Mouse (Mus musculus) left cerebral cortex, adult 11 months (tissue): ENCODE data around the gene Zfp652.
"Not testable (repeated sequence)": the region's sequence is repeated elsewhere in the genome, so short reads cannot be mapped to it uniquely, and the experiment has no call there.

Source experiments
- DNase-seq: peaks from one replicate; pipeline ENCODE4 v3.0.0; 2022; ENCODE audit warnings: low spot score

The Zfp652 gene

DNA sequence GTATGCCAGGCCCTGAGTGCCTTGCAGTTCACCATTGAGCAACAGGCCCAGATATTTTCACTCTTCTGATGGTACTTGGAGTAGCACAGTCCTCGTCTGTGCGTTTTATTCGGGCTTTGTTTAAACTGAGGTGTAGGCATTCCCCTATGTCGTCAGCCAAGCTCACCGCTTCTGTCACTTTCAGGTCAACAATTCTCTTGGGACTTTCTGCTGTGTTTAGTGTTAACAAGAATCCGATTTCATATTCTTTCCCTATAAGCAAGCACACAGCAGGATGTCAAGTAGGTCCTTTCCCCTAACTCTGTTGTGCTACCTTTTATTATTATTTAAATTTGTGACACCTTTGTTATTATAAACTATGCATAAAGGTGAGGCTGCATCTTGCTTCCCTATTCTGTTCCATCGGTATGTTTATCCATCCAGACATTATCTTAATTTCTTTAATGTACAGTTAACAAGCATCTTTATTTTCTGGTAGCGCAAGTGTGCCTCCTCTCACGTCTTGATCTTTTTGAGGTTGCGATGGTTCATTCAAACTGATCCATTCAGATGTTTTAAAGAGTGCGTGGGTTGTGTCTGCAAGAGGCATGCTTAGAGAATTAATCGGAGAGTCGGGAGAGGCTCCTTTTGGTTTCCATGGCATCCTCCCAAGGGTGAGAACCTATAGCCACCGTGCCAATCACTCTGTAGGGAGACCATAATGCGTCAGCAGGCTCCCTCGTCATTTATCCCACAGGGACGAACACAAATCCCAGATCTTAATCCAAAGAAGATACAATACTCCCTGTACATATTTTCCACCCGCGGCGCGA is 145.4 kb downstream of the Zfp652 start:
- DNase-seq, result peak; percentile 51

DNA sequence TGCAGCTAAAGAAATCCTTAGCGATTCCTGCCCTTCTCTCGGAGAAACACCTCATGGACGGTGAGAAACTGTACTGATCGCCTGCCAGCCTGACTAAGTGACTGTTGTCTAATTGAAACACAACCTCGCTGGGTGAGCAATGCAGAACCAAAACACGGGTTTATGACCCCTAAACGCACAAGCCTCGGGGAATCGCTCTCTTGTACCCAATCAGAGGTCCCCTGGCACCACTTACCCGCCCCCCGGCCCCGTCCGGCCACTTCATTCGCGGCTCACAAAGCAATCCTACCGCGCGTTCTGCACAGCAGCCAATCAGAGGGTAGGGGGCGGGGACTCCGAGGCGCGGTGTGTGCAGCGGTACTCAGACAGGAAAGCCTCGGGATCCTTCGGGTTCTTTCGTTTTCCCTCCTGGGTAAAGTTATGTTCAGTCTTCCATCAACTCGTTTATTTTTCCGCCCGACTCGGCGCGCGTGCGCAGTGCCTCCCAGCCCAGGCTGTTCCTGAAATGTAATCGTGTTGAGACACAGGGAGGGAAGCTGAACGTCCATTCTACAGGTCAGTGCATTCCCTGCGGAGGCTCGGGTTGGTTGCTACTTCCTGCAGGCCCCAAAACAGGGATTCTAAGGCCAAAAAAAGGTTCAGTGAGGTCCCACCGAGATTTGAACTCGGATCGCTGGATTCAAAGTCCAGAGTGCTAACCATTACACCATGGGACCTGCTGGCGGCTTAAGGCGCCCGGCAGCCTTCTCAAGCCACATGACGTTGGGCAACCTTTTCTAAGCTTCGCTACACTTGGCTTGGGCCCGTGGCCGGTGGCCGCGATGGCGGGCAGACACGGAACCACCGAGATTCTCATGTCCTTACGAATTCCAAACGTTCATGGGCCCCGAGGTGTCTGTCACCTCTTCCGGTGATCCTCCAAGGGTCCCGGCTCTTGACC is 146.3 kb downstream of the Zfp652 start:
- DNase-seq, result peak; percentile 96

DNA sequence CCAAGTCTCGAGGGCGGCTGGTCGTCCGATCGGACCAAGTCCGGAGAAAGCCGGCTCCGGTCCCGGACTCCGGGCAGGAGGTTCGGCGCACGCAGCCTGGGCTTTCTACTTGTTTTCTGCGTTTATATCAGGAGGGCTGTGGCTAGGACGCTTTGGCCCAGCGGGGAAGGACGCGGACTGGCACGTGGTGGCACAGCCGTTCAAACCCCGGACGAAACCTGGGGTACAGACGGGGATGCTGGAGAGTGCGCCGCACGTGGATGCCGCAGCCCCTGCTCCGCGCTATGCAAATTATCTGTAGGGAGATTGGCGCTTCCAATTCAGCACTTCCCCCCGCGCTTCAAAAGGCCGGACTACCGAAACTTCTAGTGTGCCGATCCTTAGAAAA is 147.0 kb downstream of the Zfp652 start:
- peak; percentile 59 for DNase-seq

DNA sequence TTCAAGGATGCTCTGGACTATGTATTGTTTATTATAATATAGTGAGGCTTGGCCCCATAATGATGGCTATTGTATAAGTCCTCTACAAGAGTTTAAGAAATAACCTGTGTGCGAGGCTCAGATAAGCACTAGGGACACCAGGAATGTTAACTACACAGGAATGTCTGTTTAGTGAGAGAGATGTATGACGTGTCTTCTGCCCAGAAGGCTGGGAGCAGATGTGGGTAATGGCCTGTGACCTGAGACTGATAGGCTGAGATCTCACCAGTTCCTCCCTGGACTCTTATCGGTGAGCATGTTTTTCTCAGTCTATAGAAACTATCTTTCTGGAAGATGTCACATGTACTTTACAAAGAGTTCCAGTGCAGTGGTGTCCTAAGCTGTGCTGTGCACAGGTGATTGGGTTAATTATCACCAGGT is 147.6 kb downstream of the Zfp652 start:
- DNase-seq, result no peak

DNA sequence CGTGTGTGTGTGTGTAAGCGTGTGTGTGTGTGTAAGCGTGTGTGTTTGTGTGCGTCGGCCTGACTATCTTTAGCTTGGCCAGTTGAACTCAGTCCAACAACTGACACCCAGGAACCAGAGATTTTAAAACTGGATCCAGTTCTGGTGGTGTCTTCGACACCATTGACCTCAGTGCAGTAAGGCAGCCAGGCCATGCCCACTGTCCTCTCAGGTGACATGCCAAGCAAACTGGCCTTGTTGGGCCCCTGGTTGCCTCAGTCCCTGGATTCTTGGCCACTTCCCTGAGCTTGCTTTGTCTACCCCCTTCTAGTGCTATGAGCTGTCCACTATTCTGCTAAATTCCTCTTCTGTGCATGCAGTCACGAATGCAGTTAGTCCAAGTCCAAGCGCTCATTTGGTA is 148.9 kb downstream of the Zfp652 start:
- no peak for DNase-seq

DNA sequence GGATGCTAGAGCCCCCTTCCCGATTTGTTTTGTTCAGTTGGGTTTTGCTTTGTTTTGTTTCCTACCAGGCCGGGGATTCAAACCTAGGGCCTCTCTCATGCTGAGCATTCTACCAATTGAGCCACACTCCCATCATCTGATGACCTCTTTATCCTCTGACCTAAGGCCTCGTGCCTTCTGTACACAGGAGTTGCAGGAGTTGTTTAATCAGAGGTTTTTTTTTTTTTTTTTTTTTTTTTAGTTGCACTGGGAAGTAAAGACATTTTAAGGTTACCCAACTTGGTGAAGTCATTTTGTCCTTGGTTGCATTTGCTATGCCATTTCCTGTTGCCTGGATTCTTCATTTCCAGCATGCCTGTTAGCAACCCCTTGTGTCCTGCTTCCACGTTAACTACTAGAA is 157.0 kb downstream of the Zfp652 start:
- no peak for DNase-seq

DNA sequence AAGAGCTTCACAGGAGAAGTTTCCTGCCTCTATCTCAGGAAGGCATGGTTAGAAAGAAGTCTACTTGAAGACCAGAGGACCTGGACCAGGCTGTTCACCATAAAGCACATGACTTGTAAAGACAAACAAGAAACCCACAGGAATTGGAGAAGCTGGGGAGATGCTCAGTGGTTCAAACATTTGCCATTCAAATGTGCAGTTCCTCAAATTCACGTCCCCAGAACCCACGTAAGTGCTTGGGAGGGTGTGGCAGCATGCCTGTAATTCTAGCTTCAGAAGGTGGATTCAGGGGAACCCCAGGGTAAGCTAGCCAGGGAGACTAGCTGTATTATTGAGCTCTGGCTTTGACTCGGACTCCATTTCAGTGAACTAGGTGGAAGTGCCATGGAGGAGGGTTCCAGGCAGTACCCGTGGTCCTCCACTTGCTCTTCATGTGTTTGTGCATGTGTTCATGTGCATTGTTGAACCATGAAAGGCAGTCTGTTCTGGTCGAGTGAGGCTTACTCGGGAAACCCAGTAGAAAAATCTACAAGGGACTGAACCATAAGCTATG is 157.5 kb downstream of the Zfp652 start:
- DNase-seq, result no peak

DNA sequence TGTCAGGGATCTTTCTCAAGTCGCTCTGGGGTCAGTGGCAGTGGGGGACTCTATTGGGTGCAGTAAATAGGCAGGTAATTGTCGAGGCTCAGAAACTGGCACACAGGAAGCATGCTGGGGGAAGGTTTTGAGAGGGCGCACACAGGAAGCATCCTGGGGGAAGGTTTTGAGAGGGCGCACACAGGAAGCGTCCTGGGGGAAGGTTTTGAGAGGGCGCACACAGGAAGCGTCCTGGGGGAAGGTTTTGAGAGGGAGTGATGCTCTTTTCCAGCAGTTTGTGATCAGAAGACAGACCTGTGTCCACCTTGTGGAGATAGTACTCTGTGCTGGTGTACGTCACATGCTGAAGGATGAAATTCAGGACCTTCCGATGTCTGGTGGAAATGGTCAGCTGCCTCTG is 163.3 kb downstream of the Zfp652 start:
- no peak for DNase-seq

DNA sequence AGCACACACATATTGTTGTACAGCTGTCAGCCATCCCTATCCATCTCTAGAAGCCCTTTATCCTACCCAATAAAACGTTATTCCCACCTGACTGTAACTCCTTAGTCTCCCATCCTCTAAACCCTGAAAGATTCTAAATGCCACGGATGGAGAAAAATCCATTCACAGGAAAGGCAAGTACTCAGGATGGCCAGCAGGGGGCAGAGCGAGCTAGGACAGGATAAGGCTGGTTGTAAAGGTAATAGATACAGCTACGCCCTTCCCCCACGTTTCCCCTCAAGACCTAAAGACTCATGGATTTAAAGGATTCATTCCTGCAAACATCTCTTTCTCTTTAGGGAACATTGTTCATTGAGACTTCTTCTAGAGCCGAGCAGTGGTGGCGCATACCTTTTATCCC is 163.8 kb downstream of the Zfp652 start:
- DNase-seq, result no peak

DNA sequence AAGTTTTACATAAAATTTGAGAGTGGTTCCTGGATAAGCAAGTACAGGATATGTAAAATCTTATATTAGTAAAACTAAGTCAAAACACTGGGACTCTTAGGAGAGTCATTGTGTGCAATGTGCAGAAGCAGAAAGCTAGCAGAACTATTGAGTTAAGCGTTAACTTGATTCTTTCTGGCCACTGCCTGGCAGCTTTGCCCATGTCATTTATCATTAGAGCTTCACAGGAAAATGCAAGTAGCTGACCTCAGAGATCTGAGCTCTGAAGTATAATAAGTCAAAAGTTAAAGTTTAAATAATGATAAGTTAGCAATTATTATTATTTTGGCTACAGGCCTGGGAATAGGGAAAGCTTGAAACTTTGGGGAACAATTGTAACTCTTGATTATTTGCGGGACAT is 167.4 kb downstream of the Zfp652 start:
- not testable (repeated sequence) for DNase-seq
